Mouse (Mus musculus): ENCODE measurements around the gene Smyd2.

The Smyd2 gene

GRCm38 (mm10) chr1:189871625-189872024, 50.5 kb downstream of the Smyd2 start:
- no peak for DNase-seq (ENCODE audit: low spot score)

- no peak for DNase-seq (ENCODE audit: low spot score)
These were observed 51.6 kb downstream of the Smyd2 start for GRCm38 (mm10) chr1:189870539-189870938.

- DNase-seq (ENCODE audit: low spot score), result no peak
These were observed 52.4 kb downstream of the Smyd2 start for GRCm38 (mm10) chr1:189869651-189870270.

- no peak for DNase-seq (ENCODE audit: low spot score)
These were observed 54.1 kb downstream of the Smyd2 start for GRCm38 (mm10) chr1:189868036-189868435.

- DNase-seq (ENCODE audit: low spot score), result no peak
These were observed 54.7 kb downstream of the Smyd2 start for GRCm38 (mm10) chr1:189867497-189867896.

- DNase-seq (ENCODE audit: low spot score), result no peak
These were observed 55.1 kb downstream of the Smyd2 start for GRCm38 (mm10) chr1:189867034-189867433.

GRCm38 (mm10) chr1:189866621-189867020, 55.5 kb downstream of the Smyd2 start:
- DNase-seq (ENCODE audit: low spot score), result no peak

- peak; percentile 18 for DNase-seq (ENCODE audit: low spot score)
These were observed 57.2 kb downstream of the Smyd2 start for GRCm38 (mm10) chr1:189864846-189865560.

- no peak for DNase-seq (ENCODE audit: low spot score)
These were observed 57.9 kb downstream of the Smyd2 start for GRCm38 (mm10) chr1:189864301-189864700.

- no peak for DNase-seq (ENCODE audit: low spot score)
These were observed 58.4 kb downstream of the Smyd2 start for GRCm38 (mm10) chr1:189863727-189864126.

GRCm38 (mm10) chr1:189860942-189861315, 61.2 kb downstream of the Smyd2 start:
- DNase-seq (ENCODE audit: low spot score), result no peak

- DNase-seq (ENCODE audit: low spot score), result no peak
These were observed 61.8 kb downstream of the Smyd2 start for GRCm38 (mm10) chr1:189860112-189860941.

GRCm38 (mm10) chr1:189858377-189858776, 63.8 kb downstream of the Smyd2 start:
- DNase-seq (ENCODE audit: low spot score), result no peak

GRCm38 (mm10) chr1:189855739-189856138, 66.4 kb downstream of the Smyd2 start:
- DNase-seq (ENCODE audit: low spot score), result no peak

GRCm38 (mm10) chr1:189854646-189855045, 67.5 kb downstream of the Smyd2 start:
- DNase-seq (ENCODE audit: low spot score), result no peak

- no peak for DNase-seq (ENCODE audit: low spot score)
These were observed 69.7 kb downstream of the Smyd2 start for GRCm38 (mm10) chr1:189852456-189852855.

GRCm38 (mm10) chr1:189852051-189852450, 70.1 kb downstream of the Smyd2 start:
- DNase-seq (ENCODE audit: low spot score), result no peak

- no peak for DNase-seq (ENCODE audit: low spot score)
These were observed 72.6 kb downstream of the Smyd2 start for GRCm38 (mm10) chr1:189849550-189849949.

- no peak for DNase-seq (ENCODE audit: low spot score)
These were observed 75.8 kb downstream of the Smyd2 start for GRCm38 (mm10) chr1:189846319-189846718.

- no peak for DNase-seq (ENCODE audit: low spot score)
These were observed 88.0 kb downstream of the Smyd2 start for GRCm38 (mm10) chr1:189834166-189834565.

GRCm38 (mm10) chr1:189833351-189833750, 88.8 kb downstream of the Smyd2 start:
- DNase-seq (ENCODE audit: low spot score), result no peak

GRCm38 (mm10) chr1:189830797-189831232, 91.3 kb downstream of the Smyd2 start:
- DNase-seq (ENCODE audit: low spot score), result no peak

All from layer of hippocampus, adult 9-10 months (tissue).